Mouse (Mus musculus) thymus, adult 2 months (tissue): Measurements from ENCODE around the gene Cog2. TPM values are rescaled to one million over a fixed set of nuclear protein-coding genes. Genes with fewer than 3 reads are reported as not detected.

Experiments
- DNase-seq: peaks from one replicate; pipeline ENCODE4 v3.0.0; 2021
- H3K27ac ChIP-seq: fragments of 200-500 bp; 2 replicates; pipeline ENCODE4 v1.5.1; 2012; ENCODE audit warnings: low read length, control low read depth; ENCODE audit not compliant: control insufficient read depth, insufficient read depth
- H3K27me3 ChIP-seq: fragments of 200-500 bp; 2 replicates; pipeline ENCODE4 v1.6.1; 2012; ENCODE audit warnings: mild to moderate bottlenecking, low read length, moderate library complexity, mixed read lengths; ENCODE audit not compliant: control insufficient read depth, insufficient read depth
- H3K36me3 ChIP-seq: fragments of 200-500 bp; 2 replicates; pipeline ENCODE4 v1.6.1; 2012; ENCODE audit warnings: mild to moderate bottlenecking, low read length, moderate library complexity; ENCODE audit not compliant: control insufficient read depth, insufficient read depth
- H3K4me1 ChIP-seq: fragments of 200-500 bp; replicated peaks from 2 replicates; pipeline ENCODE4 v1.6.1; 2012; ENCODE audit warnings: low read length; ENCODE audit not compliant: control insufficient read depth, insufficient read depth
- H3K4me3 ChIP-seq: fragments of 200-500 bp; 2 replicates; pipeline ENCODE4 v1.5.1; 2012; ENCODE audit warnings: mild to moderate bottlenecking, low read length, control low read depth, moderate library complexity; ENCODE audit not compliant: control insufficient read depth, insufficient read depth
- CTCF ChIP-seq: fragments of 200-500 bp; IDR thresholded peaks from 2 replicates; pipeline ENCODE4 v1.5.1; 2012; ENCODE audit warnings: mild to moderate bottlenecking, control low read depth, low read length, moderate library complexity, borderline replicate concordance; ENCODE audit not compliant: control insufficient read depth, poor library complexity, insufficient read depth; ENCODE audit errors: extremely low read depth
- POLR2A ChIP-seq: fragments of 200-500 bp; IDR thresholded peaks from 2 replicates; pipeline ENCODE4 v1.6.1; 2012; ENCODE audit warnings: mild to moderate bottlenecking, low read length, control low read depth, moderate library complexity; ENCODE audit not compliant: control insufficient read depth, poor library complexity, insufficient read depth; ENCODE audit errors: extremely low read depth
- WGBS: fragments of 180-500 bp; shearing (Covaris S2); methylation state at CpG from one replicate; pipeline ENCODE4 v1.1.7; 2018; 5-methylcytosine and 5-hydroxymethylcytosine counted together
- polyA plus RNA-seq: library from polyadenylated mRNA; depleted of rRNA; stranded (reverse); fragments of >200 nt; gene quantifications from 2 replicates; pipeline ENCODE4 v1.2.3, GENCODE M21; 2012; rRNA removed

Gene Cog2
- polyA plus RNA-seq, 1 experiment, result 33.8 TPM

- H3K36me3 ChIP-seq, result no peaks in the 10 kb centered on the region
- TF ChIP-seq POLR2A (no peak), CTCF (no peak)
- WGBS, result 92% methylated on average over 8 of the region's 8 CpGs
- no peak for DNase-seq
- H3K27ac ChIP-seq, result no peak within 1 kb of the TSS
- H3K4me1 ChIP-seq, result peaks cover 4% of the 10 kb centered on the region
- no peaks in the 10 kb centered on the region for H3K27me3 ChIP-seq
- H3K4me3 ChIP-seq, result no peak within 1 kb of the TSS
Observed at GRCm38 (mm10) chr8:124575811-124576210, 55.2 kb downstream of the Cog2 start, which contains the start of gene Capn9. TSS of gene Capn9 (plus strand) at chr8:124576111.

DNA sequence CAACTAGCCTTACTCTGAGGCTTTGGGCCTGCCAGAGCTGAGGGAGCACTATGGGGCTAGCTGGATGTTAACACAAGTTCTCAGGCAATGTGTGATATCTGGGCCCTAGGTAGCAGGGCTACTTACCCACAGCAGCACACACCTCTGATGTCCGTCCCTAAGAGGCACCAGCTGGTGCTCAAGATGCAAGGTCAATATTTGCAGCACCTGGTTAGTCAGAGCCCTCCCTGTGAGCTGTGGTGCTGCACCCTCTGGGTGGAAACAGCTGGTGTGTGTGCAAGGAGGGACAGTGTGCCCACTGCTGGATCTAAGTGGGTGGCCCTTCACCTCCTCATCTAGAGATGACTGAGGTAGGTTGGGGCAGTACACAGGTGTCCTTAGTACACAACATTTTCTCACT is 56.2 kb downstream of the Cog2 start:
- Histone ChIP-seq H3K4me3 (no peak overlapping the region), H3K27ac (no peak overlapping the region), H3K27me3 (no peaks in the 10 kb centered on the region), H3K4me1 (peaks cover 4% of the 10 kb centered on the region), H3K36me3 (no peaks in the 10 kb centered on the region)
- TF ChIP-seq POLR2A (no peak), CTCF (no peak)
- DNase-seq, result no peak
- 82% methylated on average over 1 of the region's 1 CpGs for WGBS

GRCm38 (mm10) chr8:124585718-124586425 is 65.3 kb downstream of the Cog2 start:
- no peak overlapping the region for H3K4me3 ChIP-seq
- H3K27me3 ChIP-seq, result no peaks in the 10 kb centered on the region
- peak overlapping the region; percentile 66 for H3K27ac ChIP-seq
- no peaks in the 10 kb centered on the region for H3K36me3 ChIP-seq
- H3K4me1 ChIP-seq, result peaks cover 21% of the 10 kb centered on the region
- 33% methylated on average over 3 of the region's 3 CpGs for WGBS
- peak; percentile 26 for DNase-seq
- TF ChIP-seq POLR2A (no peak), CTCF (no peak)

DNA sequence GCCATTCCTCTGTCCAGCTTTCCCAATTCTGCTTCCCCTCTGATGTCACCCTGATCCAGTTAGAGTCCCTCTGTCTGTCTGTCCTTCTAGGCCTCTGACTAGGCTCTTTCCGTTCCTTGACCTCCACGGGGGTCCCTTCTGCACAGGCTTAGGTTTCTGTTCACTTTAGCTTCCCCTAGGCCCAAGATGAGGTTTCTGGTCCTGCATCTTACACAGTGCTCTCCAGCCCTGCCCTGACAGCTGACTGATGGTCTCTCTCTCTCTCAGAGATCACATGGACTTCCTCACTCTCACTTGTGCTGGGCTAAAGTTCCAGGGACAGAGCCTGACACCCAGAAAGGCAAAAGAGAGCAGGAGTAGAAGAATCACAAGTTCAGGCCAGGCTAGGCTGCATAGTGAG is 66.0 kb downstream of the Cog2 start:
- Histone ChIP-seq H3K27me3 (no peaks in the 10 kb centered on the region), H3K27ac (peak overlapping the region; percentile 65; the same call in 1 of the 2 replicates), H3K4me3 (no peak overlapping the region), H3K4me1 (peaks cover 21% of the 10 kb centered on the region), H3K36me3 (no peaks in the 10 kb centered on the region)
- 94% methylated on average over 2 of the region's 2 CpGs for WGBS
- DNase-seq, result no peak
- TF ChIP-seq POLR2A, result no peak
- TF ChIP-seq CTCF, result no peak

- H3K27me3 ChIP-seq, result no peaks in the 10 kb centered on the region
- peaks cover 21% of the 10 kb centered on the region for H3K4me1 ChIP-seq
- 89% methylated on average over 4 of the region's 4 CpGs for whole genome bisulfite sequencing
- no peak overlapping the region for H3K4me3 ChIP-seq
- no peaks in the 10 kb centered on the region for H3K36me3 ChIP-seq
- DNase-seq, result no peak
- no peak overlapping the region for H3K27ac ChIP-seq
- no peak for TF ChIP-seq CTCF
- no peak for TF ChIP-seq POLR2A
Observed at GRCm38 (mm10) chr8:124589393-124589792, 68.8 kb downstream of the Cog2 start.

Other genes with a start within 250 kb of the Cog2 start
- 0.22 and 0.68 TPM in 2 replicates for gene Pgbd5, start 81.1 kb upstream of the Cog2 start, polyA plus RNA-seq
- 4.1 and 4.7 TPM in 2 replicates for gene Agt, start 48.9 kb downstream of the Cog2 start, polyA plus RNA-seq
- 0.08 and 0.13 TPM in 2 replicates for gene Capn9, start 55.3 kb downstream of the Cog2 start, polyA plus RNA-seq
- 17.3 and 18.1 TPM in 2 replicates for gene 2310022B05Rik, start 142.6 kb downstream of the Cog2 start, polyA plus RNA-seq
- 49.8 and 53.2 TPM in 2 replicates for gene Ttc13, start 201.2 kb downstream of the Cog2 start, polyA plus RNA-seq
- gene Arv1, start 201.4 kb downstream of the Cog2 start, polyA plus RNA-seq, result 53.5 and 56.7 TPM in 2 replicates
- gene Fam89a, start 231.1 kb downstream of the Cog2 start, polyA plus RNA-seq, result 14.2 and 15.5 TPM in 2 replicates